Mouse (Mus musculus) CH12F3 (cell line): ENCODE measurements around the gene Tbc1d22a.
"Not testable (repeated sequence)": the region's sequence is repeated elsewhere in the genome, so short reads cannot be mapped to it uniquely, and the experiment has no call there.

ENCODE experiments used
- in situ Hi-C: fragments of 300-500 bp; cut with MboI; formaldehyde crosslinking; loops from 2 replicates; pipeline ENCODE4 v1.14.3; 2020; ENCODE audit warnings: low sequenced_read_pairs

Tbc1d22a gene

GRCm38 (mm10) chr15:86180427-86180826, 33.8 kb upstream of the Tbc1d22a start:
- in situ Hi-C loops: no loop called here

GRCm38 (mm10) chr15:86181321-86181720, 32.9 kb upstream of the Tbc1d22a start:
- in situ Hi-C loops: not testable (repeated sequence)

GRCm38 (mm10) chr15:86181941-86182439, 32.3 kb upstream of the Tbc1d22a start:
- in situ Hi-C loops: no loop called here

- in situ Hi-C loops: no loop called here
These were observed 31.6 kb upstream of the Tbc1d22a start for GRCm38 (mm10) chr15:86182646-86183045.

GRCm38 (mm10) chr15:86183484-86183883, 30.8 kb upstream of the Tbc1d22a start:
- in situ Hi-C loops: no loop called here

GRCm38 (mm10) chr15:86184071-86184470, 30.2 kb upstream of the Tbc1d22a start:
- in situ Hi-C loops: no loop called here

- in situ Hi-C loops: no loop called here
These were observed 29.2 kb upstream of the Tbc1d22a start for GRCm38 (mm10) chr15:86184851-86185688.

GRCm38 (mm10) chr15:86185689-86186569, 28.3 kb upstream of the Tbc1d22a start, which contains the start of gene Cerk:
Cerk (minus strand) TSS chr15:86186141.
- in situ Hi-C loops: no loop called here

GRCm38 (mm10) chr15:86186686-86187085, 27.6 kb upstream of the Tbc1d22a start:
- in situ Hi-C loops: no loop called here

GRCm38 (mm10) chr15:86188186-86188585, 26.1 kb upstream of the Tbc1d22a start:
- in situ Hi-C loops: no loop called here

- in situ Hi-C loops: no loop called here
These were observed 25.4 kb upstream of the Tbc1d22a start for GRCm38 (mm10) chr15:86188746-86189470.

GRCm38 (mm10) chr15:86190387-86190786, 23.9 kb upstream of the Tbc1d22a start:
- in situ Hi-C loops: no loop called here

GRCm38 (mm10) chr15:86191505-86191904, 22.8 kb upstream of the Tbc1d22a start:
- in situ Hi-C loops: no loop called here

GRCm38 (mm10) chr15:86191933-86192332, 22.3 kb upstream of the Tbc1d22a start:
- in situ Hi-C loops: no loop called here

- in situ Hi-C loops: not testable (repeated sequence)
These were observed 19.4 kb upstream of the Tbc1d22a start for GRCm38 (mm10) chr15:86194676-86195453.

- in situ Hi-C loops: no loop called here
These were observed 15.2 kb upstream of the Tbc1d22a start for GRCm38 (mm10) chr15:86199052-86199451.

GRCm38 (mm10) chr15:86199482-86199881, 14.8 kb upstream of the Tbc1d22a start:
- in situ Hi-C loops: no loop called here

GRCm38 (mm10) chr15:86200169-86200568, 14.1 kb upstream of the Tbc1d22a start:
- in situ Hi-C loops: no loop called here

GRCm38 (mm10) chr15:86201095-86201494, 13.2 kb upstream of the Tbc1d22a start:
- in situ Hi-C loops: no loop called here
